Mouse (Mus musculus): ENCODE measurements at regions not wholly inside any gene's neighbourhood (a gene's known extent, or its start where the extent isn't known, plus 50 kb on each side); places are given as distances from the start of the nearest gene placed in this dataset.

DNA sequence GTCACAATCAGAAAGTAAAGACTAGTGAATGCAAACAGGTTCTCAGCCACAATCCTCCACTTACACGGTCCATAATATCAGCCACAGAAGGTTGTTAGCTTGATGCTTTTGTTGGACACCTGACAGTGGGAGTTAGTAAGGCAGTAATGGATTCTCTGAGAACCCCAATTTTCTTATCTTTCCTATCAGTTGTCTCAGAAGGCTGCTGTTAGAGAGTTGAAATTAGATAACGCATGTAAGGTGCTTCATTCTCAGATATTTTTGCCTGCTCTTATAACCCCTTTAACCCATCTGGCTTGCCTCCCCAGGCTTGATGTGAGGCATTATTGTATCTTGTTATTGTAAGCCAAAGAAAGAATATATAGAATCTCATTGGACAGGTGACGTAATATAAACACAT is 63.0 kb upstream of the Ube2e3 start:
- DNase-seq (ENCODE audit: extremely low spot score, low spot score): no peak

DNA sequence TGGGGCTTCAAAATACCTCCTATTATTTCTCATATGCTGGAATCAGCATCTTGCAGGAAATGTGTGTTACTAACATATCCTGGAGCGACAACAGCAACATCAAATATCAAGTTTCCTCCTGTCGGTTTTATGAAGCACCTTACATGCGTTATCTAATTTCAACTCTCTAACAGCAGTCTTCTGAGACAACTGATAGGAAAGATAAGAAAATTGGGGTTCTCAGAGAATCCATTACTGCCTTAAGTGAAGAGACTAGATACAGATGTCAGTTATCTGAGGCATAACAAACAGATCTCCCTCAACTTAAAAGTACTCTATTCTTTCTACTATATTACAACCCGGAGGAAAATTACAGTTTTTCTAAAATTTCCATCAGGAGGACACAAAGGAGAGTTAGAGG is 64.4 kb upstream of the Ube2e3 start:
- DNase-seq (ENCODE audit: extremely low spot score, low spot score): no peak

GRCm38 (mm10) chr2:78795446-78795845 is 72.5 kb upstream of the Ube2e3 start:
- no peak for DNase-seq (ENCODE audit: extremely low spot score, low spot score)

GRCm38 (mm10) chr2:78794734-78795133 is 73.2 kb upstream of the Ube2e3 start:
- DNase-seq (ENCODE audit: extremely low spot score, low spot score): no peak

DNA sequence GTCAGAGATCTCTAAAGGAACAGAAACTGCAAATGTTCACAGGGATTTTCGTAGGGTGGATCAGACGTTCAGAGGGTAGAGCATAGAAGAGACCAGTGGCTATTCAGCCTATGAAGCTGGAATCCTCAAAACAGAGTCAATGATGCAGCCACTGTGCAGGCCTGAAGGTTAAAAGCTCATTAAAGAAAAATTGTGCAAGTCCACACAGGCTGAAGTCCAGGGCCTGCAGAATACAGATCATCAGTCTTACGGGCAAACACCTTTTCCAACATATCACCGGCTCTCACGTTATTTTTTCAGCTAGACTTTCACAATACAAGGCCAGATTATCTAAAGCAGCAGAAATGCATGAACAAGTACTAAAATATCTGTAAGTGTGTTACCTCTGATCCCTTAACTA is 78.8 kb upstream of the Ube2e3 start:
- no peak for DNase-seq (ENCODE audit: extremely low spot score, low spot score)

DNA sequence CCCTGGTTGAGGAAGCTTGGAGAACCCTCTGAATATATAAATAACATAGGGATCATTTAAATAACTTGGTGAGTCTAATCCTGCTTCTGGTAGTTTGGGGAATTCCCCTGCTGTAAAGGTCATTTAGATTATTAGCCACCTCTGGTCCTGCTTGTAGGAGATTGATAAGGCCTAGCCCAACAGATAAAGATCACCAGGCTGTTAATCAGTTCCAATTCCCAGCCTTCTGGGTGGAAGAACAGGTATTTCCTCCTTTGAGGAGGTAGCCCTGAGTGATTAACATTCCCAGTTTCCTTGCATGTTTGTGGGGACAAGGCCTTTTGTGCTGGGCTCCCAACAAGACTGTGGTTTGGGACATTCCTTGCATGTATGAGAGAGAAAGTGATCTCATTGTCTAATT is 79.7 kb upstream of the Ube2e3 start:
- no peak for DNase-seq (ENCODE audit: extremely low spot score, low spot score)

DNA sequence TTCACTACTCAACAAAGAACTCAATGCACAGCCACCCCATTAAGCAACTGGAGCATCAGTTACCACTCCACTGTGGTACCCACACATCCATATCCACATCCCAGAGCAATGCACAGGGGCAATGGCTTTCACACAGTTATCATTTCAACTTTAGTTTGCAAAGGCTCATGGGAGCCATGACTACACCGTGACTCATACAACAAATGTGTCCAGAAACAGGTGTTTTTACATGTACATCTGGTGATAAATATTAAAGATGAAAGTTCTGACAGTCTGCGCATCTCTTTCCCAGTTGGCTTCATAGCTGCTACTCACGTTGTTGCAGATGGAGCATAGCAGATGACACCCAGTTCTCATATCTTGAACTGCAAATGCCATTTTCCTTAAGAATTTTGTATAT is 88.0 kb upstream of the Ube2e3 start:
- no peak for DNase-seq (ENCODE audit: extremely low spot score, low spot score)

DNA sequence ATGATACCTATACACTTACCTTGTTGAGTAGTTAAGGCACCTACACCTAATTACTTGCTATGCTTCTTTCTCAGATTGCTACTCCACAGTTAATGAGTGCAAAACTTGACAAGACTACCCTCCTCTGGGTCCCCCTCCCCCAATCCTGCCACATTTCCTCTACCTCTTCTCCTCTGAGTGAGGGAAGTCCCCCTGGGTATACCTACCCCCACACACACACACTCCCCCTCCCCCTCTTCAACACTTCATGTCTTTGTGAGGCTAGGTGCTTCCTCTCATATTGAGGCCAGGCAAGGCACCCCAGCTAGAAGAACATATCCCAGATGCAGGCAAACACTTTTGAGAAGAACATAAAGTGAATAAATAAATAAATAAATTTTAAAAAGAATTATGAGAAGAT is 90.3 kb upstream of the Ube2e3 start:
- DNase-seq (ENCODE audit: extremely low spot score, low spot score): no peak

GRCm38 (mm10) chr2:78754362-78754761 is 113.6 kb upstream of the Ube2e3 start:
- DNase-seq (ENCODE audit: extremely low spot score, low spot score): no peak

DNA sequence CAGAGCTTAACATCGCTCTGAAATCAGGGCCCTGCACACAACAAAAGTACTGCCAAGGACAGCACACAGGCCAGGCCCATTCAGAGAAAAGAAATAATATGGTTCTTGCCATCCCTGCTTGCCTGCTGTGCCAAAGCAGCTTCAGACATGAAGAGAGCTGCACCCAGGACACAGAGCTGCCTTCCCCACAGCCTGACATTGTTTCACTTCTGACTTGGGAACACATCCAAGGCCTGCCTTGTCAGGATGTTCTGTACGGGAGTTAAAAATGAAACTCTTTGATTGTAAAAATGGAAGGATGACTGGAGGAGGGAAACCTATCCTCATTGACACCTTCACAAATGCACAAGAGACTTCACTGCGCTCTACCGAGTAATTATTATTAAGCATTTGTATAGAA is 114.0 kb upstream of the Ube2e3 start:
- DNase-seq (ENCODE audit: extremely low spot score, low spot score): no peak

GRCm38 (mm10) chr2:78730161-78730560 is 137.8 kb upstream of the Ube2e3 start:
- DNase-seq (ENCODE audit: extremely low spot score, low spot score): no peak

DNA sequence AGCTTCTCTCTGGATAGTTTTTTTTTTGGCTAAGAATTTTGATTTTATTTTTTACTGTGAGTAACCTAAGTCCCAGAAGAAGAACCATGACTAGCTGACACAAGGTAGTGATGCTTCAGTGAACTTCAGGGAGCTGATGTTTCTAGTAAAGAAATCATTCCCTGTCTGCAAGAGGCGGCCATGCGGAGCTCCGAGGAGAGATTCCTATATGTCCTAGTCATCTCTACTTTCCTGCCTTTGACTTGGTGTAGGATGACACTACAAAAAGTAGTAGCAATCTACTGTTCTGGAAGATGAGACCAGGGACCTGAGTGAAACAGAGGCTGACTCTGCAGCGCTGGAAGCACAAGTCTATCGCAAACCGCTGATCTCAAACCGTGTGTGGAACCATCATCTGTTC is 141.9 kb upstream of the Ube2e3 start:
- DNase-seq (ENCODE audit: extremely low spot score, low spot score): no peak

DNA sequence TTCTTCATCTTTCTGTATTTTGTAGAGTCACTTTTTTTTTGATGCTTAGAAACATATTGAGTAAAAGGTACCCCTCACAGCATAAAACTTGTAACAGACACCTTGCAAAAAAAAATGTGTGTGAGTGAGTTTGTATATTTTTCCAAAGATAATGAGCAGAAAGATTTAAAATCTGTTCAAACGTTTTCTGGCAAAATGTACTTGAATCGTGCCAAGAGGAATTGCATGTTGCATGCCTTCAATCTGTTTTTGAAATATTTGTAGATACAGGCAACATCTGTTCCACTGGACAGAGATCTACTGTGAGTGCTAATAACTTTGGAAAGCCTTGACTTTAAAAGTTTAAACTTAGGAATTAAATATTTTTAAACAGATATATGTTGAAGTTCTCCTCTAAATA is 143.5 kb upstream of the Ube2e3 start:
- no peak for DNase-seq (ENCODE audit: extremely low spot score, low spot score)

GRCm38 (mm10) chr2:78723423-78723822 is 144.5 kb upstream of the Ube2e3 start:
- no peak for DNase-seq (ENCODE audit: extremely low spot score, low spot score)

GRCm38 (mm10) chr2:78722739-78723138 is 145.2 kb upstream of the Ube2e3 start:
- no peak for DNase-seq (ENCODE audit: extremely low spot score, low spot score)

DNA sequence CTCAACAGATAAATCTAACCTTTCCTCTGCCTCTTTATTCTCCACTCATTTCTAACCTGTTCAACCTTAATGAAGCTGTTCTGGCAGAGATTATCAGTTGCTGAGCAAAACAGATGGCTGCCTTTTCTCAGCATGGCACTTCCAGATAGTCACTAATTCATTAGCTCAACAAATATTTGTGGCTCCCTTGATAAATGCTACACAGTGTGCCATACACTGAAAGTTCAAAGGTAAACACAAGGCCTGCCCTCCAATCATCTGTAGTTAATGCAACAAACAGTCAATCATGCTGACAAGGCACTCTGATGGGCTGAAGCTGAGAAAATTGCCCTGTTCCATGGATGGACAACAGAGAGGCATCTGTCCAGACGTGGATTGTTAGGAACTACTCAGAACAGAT is 149.4 kb upstream of the Ube2e3 start:
- no peak for DNase-seq (ENCODE audit: extremely low spot score, low spot score)

DNA sequence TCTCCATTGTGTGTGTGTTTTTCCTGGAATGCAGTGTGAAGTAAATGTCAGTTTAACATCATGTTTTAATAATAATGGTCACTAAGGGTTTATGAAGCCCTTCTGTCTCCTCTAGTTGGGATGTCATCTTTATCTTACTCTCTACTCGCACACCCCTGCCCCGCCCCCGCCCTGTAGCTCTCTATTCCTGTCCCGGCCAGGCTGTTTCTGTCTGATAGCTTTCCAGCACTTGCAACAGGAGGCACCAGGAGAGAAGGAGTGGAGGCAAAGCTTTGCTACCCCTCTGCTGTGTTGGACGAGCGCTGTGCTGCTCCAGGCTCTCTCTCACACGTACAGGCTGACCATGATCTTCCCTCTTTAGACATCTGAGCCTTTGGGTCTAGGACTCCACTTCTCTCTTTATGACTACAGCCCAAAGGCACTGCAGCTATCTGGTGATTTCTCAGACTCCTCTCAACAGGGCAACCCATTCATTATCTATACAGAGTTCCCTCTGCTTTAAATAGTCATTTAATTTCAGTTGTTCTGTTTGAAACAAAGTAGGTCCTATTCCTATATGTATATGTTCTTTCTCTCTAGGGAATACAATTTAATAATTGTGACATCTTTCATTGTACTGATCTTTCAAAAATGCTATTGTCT is 151.6 kb upstream of the Ube2e3 start:
- no peak for DNase-seq (ENCODE audit: extremely low spot score, low spot score)

DNA sequence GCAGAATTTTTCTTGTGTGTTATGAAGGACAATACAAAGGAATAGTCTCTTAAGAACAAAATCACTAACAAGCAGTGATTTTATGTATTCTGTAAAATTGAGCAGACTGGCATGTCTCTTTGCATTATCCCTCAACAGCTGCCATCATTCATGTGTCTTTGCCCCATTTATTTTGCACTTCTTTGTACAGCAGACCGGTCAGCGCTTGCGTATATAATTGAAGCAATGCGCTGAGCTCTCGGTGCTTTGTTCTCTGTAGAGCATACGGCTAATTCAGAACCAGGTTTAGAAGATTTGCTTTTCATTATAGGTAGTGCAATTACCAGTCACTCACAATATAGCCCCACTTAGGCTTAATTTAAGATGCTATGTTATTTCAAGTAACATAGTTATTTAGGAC is 173.1 kb upstream of the Ube2e3 start:
- no peak for DNase-seq (ENCODE audit: extremely low spot score, low spot score)

DNA sequence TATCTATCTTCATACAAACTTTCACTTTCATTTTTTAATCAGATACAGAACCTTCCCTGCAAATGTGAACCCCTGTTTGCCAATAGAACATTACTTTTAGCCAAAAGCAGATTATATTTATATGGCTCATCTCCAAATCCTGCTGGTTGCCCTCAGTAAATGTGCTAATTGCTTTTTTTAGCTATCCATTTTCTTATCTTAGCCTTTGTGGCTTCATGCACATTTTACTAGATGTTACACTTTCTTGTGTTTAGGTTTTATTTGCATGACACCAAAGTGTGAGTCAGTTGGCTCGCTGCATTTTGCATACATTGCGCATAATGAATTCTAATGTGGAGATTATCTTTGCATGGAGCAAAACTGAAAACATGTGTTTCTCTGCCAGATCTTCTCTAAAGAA is 211.3 kb upstream of the Ube2e3 start:
- no peak for DNase-seq (ENCODE audit: extremely low spot score, low spot score)

DNA sequence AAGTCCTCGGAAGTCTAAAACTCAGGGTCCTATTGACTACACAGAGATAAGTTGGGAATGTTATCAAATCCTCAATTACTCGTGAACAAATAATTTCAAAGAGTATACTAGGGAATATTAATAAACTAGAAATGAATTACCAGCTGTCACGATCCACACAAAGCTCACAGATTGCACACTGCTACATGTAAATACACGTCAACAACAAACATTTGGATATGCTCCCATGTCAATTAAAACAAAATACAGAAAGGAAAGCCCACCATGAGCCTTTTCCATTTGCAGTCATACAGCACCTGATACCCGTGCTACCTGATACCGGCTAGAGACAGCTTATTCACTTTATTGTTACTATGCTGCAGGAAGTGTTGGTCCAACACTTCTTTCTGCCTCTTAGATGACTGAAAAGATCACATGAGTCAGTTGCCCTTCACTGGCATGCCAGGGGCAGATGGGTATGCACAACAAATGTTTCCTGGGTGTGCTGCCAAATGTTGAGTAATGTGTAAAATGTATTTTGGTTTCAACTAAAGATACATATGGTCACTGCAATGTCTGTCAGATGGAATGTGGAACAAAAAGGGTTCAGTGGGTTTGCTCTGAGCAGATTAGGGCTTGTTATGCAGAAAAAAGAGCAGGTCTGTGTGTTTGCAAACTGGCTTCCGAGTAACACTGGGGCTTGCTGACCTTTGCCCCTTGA is 212.6 kb upstream of the Ube2e3 start:
- no peak for DNase-seq (ENCODE audit: extremely low spot score, low spot score)

DNA sequence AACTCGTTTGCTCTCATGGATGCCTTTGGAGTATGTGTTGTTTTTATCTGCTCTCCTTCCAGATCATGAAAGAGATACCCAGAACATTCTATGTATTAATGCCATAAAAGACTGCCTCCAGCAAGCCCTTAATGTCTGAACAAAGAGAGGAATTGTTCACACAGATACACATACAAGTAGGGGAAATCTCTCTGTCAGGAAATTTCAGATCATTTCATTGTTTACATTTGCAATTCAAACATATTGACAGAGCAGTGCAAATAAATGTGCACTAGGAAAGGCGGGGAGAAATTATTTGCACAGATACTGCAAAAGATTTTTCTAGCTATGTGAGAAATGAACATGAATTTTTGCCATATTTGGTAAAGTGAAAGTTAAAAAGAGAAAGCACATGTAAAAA is 216.4 kb upstream of the Ube2e3 start:
- DNase-seq (ENCODE audit: extremely low spot score, low spot score): no peak

GRCm38 (mm10) chr2:78640361-78640760 is 227.6 kb upstream of the Ube2e3 start:
- DNase-seq (ENCODE audit: extremely low spot score, low spot score): no peak

GRCm38 (mm10) chr2:78625264-78625663 is 242.7 kb upstream of the Ube2e3 start:
- no peak for DNase-seq (ENCODE audit: extremely low spot score, low spot score)

All from neural tube, embryonic 10.5 days (tissue).